Mouse (Mus musculus): ENCODE results near the gene Gpx7.

Gene Gpx7

DNA sequence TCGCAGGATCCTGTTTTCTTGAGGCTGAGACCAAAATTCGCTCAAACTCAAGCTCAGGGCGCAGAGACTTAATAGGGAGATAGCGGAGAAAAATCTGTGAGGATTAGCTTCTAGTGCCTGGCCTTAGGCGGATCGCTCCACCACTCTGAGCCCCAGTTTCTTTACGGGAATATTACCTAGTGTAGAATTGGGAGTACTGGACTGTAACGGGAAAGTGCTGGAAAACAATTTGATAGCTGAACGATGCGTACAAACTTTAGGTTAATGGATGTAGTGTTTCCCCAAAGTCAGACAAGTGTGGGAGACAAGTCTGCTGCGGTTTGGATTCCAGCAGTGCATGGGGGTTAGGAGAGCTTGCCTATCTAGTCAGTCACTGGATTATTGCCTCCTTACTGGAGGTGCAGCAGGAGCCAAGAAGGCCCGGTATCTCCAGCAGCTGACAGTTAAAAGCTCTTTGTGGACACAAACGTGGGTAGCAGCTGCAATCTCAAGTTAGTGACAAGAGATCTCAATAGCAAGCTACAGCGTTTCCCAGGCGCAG, at the start of gene Gpx7:
Gene Gpx7 (minus strand): TSS at position 101 of the 541 bp plus-strand sequence.
- DNase-seq, result peak in 1 of 2 experiments; percentile 20

DNA sequence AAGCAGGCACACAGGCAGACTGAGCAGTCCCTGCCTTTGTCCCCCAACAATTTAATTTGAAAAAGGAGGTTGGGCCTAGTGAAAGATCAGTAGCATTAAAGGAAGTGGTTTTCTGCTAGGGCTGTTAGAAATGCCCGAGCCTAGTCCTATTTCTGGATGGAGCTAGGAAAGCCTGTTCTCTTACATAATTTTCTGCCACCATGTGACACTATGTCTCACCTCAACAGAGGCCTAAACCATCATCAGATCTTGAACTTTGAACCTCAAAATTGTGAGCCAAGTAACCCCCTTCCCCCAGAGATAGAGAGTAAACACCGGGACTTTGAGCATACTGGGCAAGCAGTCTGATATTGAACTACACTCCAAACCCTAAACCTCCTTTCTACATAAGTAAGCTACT, 49.3 kb upstream of the Gpx7 start:
- DNase-seq, result no peak

DNA sequence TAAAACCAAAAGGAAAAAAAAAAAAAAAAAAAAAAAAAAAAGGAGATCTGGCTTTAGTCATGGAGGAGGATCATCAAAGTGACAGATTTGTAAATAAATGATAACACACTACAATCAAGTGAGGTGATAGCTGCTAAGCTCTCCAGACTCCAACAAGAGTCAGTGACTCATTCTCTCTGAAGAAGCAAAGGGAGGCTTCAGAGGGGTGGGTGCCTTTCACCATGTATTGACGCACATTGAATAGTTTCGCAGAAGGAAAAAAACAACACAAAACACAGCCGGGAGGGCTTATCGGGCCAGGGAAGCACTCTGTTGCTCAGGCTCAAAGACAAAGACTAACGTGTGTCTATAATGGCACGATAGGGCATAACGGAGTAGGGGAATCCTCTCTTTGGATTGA, 41.3 kb upstream of the Gpx7 start:
- DNase-seq, result no peak

DNA sequence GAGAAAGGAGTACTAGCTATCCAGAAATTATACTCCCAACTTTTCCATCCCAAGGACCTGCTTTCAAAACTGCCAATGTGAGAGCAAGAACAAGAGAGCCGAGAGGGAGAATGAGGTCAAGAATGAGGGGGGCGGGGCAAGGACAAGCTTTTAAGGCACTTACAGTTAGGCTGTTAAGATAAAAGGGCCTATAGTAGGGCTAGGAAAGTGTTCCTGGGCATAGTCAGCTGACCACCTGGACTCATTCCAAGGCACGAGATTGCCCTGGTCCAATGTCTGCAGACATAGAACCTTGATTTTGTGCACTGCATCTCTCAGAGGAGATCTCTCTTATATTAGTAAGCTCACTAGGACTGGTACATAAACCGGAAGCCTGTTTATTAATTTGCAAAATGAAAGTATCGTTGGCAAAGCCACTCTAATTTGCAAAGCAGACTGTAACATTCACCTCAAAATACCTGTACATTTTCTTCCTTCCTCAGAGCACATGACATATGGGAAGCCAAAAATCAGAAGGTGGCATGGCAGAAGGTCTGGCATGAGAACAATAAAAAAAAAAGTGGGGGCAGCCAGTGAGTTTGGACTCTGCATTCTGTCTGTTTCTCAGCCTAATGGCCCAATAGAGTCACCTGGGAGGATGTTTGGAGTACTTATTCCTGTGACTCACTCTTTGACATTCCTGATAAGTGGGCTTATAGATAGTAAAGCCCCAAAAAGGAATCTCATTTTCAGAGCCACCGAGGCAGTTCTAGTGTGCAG, 31.5 kb upstream of the Gpx7 start:
- peak; percentile 70 to 75 for DNase-seq

DNA sequence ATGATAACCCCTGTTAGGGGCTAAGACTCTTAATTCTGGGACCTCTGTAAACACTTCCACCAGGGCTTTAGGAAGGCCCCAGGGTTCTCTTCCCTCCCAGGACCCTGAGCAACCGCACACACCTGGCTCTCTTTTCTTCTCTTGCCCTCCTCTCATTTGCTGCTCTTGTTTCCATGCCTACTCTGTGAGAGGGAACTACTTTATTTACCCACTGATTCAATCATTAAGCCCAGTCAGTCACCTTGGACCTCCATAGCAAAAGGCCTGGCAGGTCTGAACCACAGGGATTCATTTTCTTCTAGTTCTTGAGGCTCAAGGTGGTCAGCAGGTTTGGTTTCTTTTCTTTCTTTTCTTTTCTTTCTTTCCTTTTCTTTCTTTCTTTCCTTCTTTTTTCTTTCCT, 29.5 kb upstream of the Gpx7 start:
- no peak for DNase-seq

DNA sequence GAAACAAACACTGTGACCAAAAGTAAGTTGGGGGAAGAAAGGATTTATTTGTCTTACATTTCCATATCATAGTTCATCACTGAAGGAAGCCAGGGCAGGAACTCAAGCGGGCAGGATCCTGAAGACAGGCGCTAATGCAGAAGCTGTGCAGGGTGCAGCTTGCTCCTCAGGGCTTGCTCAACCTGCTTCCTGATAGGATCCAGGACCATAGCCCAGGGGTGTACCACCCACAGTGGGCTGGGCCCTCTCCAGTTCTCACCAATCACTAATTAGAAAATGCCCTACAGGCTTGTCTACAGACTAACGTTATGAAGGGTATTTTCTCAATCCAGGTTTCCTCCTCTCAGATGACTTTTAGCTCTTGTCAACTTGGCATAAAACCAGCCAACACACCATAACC, 28.9 kb upstream of the Gpx7 start:
- DNase-seq, result no peak

DNA sequence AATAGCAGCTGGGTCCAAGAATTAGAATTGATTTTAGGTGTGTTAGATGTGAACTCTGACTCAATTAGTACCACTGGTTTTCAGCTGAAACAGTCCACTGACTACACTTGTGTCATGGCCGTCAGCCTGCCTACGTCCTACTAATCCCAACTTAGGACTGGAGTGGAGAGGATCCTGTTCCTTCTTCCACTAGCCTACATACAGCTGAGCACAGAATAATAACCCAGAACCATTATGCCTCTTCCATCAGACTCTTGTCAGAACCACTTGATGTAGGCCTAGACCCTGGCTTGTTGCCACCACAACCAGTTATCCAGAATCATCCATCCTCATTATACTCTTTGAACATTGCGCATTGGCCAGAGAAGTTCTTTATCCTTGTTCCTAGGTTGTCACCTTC, 28.0 kb upstream of the Gpx7 start:
- DNase-seq, result no peak

DNA sequence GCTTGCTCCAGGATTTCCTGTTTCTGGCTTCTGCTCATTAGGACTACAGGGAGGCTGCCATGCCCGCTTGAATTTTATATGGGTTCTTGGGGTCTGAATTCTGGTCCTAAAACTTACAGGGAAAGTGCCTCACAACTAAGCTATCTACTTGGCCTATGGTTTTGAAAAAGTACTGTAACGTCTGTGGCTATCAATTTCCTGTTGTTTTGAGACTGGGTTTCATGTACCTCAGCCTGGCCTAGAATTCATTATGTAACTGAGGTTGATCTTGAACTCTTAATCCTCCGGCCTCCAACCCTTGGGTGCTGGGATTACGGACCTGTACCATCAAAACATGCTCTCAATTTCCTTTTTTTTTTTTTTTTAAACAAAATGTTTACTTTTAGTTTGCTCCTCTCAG, 27.5 kb upstream of the Gpx7 start:
- no peak for DNase-seq

DNA sequence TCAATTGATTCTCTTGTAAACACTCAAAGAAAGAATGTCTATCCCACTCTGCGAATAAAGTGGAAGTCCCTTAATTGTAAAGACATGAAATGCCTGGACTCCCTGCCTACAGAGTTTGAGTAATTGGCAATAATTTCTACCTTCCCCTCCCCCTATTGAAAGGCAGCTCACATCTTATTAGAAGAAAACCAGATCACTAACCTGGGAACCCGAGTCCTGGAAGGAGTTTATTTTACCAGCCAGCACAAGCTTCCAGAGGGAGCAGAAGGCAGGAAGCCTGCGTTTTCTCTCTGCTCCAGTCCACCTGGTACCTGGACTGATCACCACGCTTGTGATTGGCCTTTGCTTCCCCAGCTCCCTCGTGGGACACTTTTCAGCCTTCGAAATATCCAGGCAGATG, 26.6 kb upstream of the Gpx7 start:
- no peak for DNase-seq

DNA sequence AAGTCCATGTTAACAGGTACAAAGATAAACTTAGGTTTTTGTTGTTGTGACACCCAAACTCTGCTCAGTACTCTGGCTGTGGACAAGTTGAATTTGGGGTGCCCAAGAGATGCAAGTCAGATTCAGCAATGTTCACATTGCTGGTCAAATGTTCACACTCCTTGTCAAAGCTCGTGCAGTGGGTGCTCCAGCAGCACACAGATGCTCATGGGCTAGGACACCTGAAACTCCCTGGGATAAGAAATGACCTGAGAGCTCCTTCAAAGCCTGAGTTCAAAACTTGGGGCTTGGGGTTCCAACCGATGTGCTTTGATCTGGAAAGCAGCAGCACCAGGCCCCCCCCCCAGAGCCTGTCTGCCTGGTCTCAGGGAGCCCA, 24.8 kb upstream of the Gpx7 start:
- no peak for DNase-seq

DNA sequence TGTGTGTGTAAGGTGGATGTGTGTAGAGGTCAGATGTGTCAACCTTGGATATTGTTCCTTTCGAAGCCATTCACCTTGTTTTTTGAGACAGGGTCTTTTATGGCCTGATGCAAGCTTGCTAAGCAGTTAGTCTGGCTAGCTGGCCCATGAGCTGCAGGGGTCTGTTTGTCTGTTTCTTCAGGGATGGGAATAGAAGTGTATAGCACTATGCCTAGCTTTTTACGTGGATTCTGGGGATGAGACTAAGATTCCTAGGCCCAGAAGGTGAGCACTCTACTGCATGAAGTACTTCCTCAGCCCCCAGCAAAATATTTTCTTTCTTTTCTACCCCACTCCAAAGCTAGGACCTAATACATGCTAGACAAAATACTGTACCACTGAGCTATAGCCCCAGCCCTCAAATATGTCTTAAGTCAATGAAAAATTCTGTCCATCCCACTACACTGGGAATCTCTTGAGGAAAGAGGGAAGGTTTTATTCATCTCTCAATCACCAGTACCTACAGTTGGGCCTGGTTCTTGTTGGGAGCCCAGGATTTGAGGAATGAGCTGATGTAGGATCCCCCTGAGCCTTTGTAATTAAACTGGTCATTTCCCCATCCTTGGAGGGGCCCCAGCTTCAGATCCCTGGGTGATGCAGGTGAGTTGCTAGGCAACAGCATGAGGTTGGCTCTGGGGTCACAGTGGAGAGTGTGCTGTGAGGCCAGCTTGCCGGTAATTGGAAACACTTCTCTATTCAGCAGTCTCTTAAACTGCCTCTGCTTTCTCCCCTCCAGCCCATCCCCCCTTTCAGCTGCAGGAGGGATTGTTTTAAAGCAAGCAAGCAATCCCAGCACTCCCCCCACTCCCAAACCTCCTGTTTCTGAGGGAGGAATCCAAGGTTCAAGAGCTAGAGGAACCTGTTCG, 24.1 kb upstream of the Gpx7 start:
- no peak for DNase-seq

DNA sequence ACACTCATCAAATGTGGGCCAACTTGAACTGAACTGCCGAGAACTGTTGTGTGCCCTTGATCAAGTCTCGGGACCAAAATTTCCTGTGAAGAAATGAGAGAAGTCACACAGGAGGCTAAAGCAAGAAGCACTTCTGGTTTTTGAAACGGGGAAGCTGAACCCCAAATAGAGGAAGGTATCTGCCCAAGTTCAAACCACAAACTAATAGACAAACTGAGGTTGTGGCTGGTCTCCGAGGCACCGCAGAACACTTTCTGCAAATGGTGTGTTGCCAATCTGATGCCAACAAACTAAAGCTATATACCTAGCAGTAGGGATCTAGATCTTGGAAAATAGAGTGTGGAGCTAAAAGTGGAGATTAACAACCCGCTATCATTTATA, 21.6 kb upstream of the Gpx7 start:
- DNase-seq, result no peak

DNA sequence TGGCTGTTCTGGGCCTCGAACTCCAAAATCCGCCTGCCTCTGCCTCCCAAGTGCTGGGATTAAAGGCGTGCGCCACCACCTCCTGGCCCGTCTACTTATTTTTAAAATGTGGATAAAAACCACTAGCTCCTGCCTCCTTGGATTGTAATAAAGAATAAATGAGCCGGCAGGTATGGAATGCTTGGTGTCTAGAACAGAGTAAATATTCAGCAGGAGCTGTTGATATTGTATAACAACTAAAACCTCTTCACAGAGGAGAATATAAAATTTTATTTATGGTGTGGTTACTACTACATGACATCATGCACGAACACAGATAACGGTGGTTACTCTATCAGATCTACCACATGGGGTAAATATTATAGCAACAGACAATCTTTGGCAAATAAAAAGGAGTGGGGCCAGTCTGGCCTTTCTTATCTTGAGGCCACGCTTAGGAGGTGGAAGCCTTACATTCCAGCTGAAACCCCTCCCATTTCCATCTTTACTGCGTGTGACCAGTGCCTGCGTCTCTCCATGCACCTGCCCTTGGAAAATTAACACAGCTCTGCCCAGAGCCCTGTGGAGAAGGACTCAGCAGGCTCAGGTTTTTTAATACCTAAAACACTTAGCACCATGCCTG, 21.1 kb upstream of the Gpx7 start:
- no peak for DNase-seq

DNA sequence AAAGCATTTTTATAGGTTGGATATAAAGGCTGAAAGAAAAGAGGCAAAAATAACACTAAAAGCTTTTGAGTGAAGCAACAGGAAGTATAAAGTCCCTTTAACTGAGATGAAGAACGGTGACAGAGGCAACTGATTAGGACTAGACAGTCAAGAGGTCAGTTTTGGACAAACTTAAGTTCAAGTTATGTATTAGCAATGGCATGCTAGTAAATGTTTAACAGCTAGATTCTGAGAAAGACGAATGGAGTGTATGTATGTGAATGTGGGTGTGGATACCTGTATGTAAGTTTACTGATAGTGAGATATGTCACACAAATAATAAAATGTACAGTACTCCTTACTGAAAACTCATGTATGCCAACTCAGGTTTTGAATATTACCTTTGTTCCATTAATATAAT, 17.8 kb upstream of the Gpx7 start:
- DNase-seq, result no peak

DNA sequence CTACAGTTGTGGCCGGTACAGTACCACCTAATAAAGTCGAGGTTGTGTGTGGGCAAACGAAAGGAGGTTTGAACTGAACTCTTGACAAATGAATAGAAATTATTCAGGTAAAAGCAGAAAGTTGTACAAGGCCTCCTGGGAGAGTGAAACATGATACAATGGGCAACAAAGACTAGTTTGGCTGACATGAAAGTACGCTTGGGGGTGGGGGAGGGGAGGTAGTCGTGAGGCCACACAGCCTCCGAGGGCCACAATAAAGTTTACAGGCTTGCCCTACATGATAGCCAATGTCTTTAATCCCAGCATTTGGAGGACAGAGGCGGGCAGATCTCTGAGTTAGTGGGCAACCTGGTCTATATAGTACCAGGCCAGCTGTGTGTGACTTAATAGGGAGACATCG, 860 bp upstream of the Gpx7 start:
- DNase-seq, result no peak

DNA sequence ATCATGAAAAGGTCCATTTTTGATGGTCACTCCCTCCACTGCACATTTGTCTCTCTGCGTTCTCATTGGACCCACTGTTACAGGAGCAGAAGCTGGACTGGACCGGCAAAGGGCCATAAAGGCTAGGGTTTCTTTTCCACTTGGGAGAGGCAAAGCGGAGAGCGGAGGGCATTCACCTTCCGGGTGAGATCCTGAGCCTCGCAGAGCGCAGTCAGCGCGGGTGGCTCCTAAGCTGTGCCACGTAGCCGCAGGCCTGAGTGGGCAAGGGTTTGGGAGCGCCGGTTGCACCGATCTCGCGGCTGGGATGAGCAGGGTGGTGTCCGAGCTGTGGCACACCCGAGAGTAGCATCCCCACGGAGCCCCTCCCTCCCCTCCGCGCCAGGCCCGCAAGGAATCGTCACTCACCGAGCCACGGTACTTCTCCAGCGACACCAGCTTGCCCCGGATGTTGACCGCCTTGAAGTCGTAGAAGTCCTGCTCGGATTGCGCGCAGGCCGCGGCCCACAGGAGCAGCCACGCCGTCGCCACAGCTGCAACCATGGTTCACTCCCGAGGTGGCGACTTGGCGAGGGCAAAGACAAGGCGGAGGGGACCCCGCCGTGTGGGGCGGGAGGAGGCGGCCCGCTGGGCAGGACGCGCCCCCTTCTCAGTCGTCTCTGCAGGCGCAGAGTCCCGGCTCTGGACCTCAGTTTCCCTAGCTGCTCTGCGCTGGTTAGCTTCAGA, 462 bp downstream of the Gpx7 start:
- peak; percentile 83 to 84 for DNase-seq

DNA sequence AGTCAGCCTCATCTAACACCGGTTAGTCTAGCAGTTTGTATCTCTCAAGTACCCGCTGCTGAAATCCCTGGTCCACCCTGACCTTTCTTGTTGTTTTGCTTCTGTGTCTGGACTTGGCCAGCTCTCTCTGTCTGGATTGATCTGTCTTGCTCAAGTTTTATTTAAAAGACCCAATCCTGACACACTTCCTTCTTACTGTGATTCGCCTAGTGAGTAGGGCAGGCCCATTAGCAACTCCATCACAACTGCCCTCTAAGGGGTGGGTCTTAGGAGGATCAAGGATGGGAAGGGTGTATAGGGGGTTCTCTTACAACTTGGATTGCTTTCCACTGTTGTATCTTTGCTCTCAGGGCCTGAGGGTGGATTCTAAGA, 1.0 kb downstream of the Gpx7 start:
- DNase-seq, result no peak

DNA sequence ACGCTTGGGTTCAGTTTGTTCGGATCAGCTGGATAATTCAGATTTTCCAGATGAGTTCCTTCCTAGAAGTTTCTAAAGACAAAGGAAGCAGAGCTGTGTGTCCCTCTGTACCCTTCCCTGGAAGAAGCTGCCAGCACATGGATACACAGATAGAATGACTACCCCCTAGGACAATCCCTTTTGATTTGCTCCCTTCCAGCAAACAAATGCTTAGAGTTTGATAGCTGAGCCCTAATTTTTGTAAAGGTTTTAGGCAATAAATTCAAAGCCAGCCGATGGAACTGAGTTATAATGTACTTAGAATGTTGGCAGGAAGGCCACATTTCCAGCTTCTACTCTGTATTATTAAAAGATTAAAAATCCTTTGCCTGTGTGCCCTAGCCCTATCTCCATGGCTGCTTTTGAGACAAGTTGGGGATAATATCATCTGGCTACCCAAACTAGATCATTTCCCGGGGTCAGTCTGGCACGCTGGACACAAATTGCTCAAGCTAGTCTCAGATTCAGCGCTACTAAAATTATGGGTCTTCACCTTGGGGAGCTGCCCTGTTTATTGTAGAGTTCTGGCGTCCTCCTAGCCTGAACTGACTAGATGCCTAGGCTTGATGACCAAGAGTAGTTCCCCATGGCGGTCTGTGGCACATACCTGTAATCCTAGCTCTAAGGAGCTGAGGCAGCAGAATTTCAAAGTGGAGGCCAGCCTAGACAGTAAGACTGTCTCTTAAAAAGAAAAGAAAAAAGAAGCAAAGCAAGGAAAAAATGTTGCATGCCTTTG, 2.7 kb downstream of the Gpx7 start:
- no peak for DNase-seq

DNA sequence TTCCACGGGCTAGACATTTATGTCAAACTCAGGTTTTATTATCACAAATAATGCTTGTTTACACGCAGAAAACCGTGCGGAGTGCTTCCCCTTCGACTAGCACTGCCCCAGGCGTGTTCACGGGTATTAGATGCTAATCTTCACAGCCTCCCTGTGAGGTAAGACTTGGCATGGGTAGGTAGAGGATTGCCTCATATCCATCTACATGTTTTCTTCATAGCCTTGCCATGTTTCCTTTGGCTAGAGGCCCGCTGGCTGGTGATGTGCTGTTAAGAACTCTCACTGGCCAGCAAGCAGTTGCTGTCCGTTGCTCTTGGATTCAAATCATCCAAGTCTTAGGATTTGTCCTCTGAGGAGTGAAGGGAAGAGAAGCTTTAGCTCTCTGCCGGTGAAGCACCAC, 6.4 kb downstream of the Gpx7 start:
- DNase-seq, result no peak

DNA sequence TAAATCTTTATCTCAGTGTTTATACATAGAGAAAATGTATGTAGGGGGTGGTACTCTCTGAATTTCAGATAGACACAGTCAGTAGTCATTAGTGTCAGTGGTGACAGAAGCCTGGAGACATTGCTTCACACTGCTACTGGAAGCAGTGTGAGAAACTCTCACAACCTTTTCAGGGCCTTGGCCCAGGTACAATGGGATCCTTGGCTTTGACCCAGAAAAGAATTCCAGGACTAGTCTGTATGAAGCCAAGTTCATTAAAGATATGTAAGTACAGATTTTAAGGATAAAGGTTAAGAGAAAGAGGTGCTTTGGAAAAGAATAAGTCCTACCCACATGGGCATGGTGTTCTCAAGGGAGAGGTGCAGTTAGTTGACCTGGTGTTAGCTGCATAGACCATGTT, 12.5 kb downstream of the Gpx7 start:
- no peak for DNase-seq

DNA sequence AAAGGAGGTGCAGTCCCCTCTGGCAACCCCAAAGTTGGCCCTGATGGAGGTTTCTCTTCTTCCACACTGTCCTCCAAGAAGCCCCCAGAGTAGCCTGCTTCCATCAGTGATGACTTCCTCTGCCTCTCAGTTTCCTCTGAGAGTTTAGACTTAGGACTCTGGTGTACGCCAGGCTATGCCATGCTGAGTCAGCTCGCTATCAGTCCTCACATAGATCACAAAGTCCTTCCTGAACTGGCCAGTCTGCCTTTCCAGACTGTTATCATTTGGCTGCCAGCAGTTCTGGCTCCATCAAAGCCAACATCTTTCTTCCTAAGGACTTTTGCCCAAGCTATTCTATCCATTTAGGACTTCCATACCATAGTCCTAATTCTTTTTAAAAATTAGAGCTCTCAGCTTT, 14.2 kb downstream of the Gpx7 start:
- no peak for DNase-seq

DNA sequence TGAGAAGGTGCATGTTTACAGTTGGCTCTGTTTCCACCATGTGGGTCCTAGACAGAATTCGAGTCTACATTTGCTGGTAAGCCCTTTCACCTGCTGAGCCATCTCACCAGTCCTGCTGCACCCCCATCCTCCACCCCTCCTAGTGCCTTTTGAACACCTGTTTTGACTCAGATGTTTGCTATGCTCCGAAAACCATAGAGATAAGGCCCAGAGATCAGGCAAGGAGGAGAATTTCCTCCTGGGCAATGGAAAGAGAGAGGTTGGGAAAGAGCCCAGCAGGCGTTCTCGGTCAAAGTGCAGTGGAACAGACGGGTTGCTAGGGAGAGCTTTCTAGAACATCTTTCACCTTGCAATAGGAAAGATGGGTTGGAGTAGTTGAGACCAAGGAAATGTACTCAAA, 15.6 kb downstream of the Gpx7 start:
- DNase-seq, result no peak
